Mouse (Mus musculus) granulocyte monocyte progenitor cell, adult 5-6 weeks (primary cell): Measurements from ENCODE around the gene Hs3st1. TPM values are rescaled to one million over a fixed set of nuclear protein-coding genes. Genes with fewer than 3 reads are reported as not detected.
A peak's percentile ranks its signal among the peaks of the same experiment; 100 is the strongest.
"Not testable (repeated sequence)": the region's sequence is repeated elsewhere in the genome, so short reads cannot be mapped to it uniquely, and the experiment has no call there.

ENCODE experiments used
- ATAC-seq: replicated peaks from 2 replicates; pipeline ENCODE4 v1.8.0; 2016; ENCODE audit warnings: mild to moderate bottlenecking, moderate TSS enrichment, inconsistent platforms; ENCODE audit not compliant: poor library complexity, severe bottlenecking
- total RNA-seq, 2 experiments: library from RNA; stranded (forward) in 1 of 2; stranded (reverse) in 1 of 2; fragments of 200-712, 200-1000 nt in 1 of 2; fragments of >200 nt in 1 of 2; fragmentation: Nextera tagmentation in 1 of 2; gene quantifications; 2 replicates each; pipeline ENCODE4 v1.2.3; 2014 to 2017

Gene Hs3st1
- total RNA-seq (2014; fragmentation: Nextera tagmentation) (not detected in 2 replicates), total RNA-seq (2017) (not detected in 2 replicates)

- ATAC-seq: not testable (repeated sequence)
Measured at GRCm38 (mm10) chr5:39755375-39755774, at the start of gene Hs3st1. Gene Hs3st1 (minus strand): TSS chr5:39755475.

- no peak for ATAC-seq
Measured at GRCm38 (mm10) chr5:39804663-39805062, 49.4 kb upstream of the Hs3st1 start.

- no peak for ATAC-seq
Measured at GRCm38 (mm10) chr5:39803941-39804340, 48.7 kb upstream of the Hs3st1 start.

GRCm38 (mm10) chr5:39803457-39803856 lies 48.2 kb upstream of the Hs3st1 start:
- no peak for ATAC-seq

GRCm38 (mm10) chr5:39802110-39802509 lies 46.8 kb upstream of the Hs3st1 start:
- no peak for ATAC-seq

GRCm38 (mm10) chr5:39777094-39777710 lies 21.9 kb upstream of the Hs3st1 start:
- no peak for ATAC-seq

- no peak for ATAC-seq
Measured at GRCm38 (mm10) chr5:39771680-39772348, 16.5 kb upstream of the Hs3st1 start.

- no peak for ATAC-seq
Measured at GRCm38 (mm10) chr5:39761682-39762456, 6.6 kb upstream of the Hs3st1 start.

GRCm38 (mm10) chr5:39758890-39759475 lies 3.7 kb upstream of the Hs3st1 start:
- ATAC-seq: no peak; the same call in 1 of the 2 replicates

- ATAC-seq: no peak
Measured at GRCm38 (mm10) chr5:39736843-39737242, 18.4 kb downstream of the Hs3st1 start.

- ATAC-seq: peak; percentile 40
Measured at GRCm38 (mm10) chr5:39733750-39734443, 21.4 kb downstream of the Hs3st1 start.

- ATAC-seq: peak; percentile 30
Measured at GRCm38 (mm10) chr5:39733013-39733749, 22.1 kb downstream of the Hs3st1 start.

- ATAC-seq: no peak
Measured at GRCm38 (mm10) chr5:39715694-39716550, 39.4 kb downstream of the Hs3st1 start.

GRCm38 (mm10) chr5:39715193-39715592 lies 40.1 kb downstream of the Hs3st1 start:
- ATAC-seq: peak; percentile 33; the same call in 1 of the 2 replicates

GRCm38 (mm10) chr5:39705539-39705938 lies 49.7 kb downstream of the Hs3st1 start:
- no peak for ATAC-seq

- ATAC-seq: peak; percentile 48; the same call in 1 of the 2 replicates
Measured at GRCm38 (mm10) chr5:39660826-39661225, 94.4 kb downstream of the Hs3st1 start.

- no peak for ATAC-seq
Measured at GRCm38 (mm10) chr5:39659417-39659816, 95.9 kb downstream of the Hs3st1 start.

GRCm38 (mm10) chr5:39644827-39645380 lies 110.4 kb downstream of the Hs3st1 start:
- peak; percentile 38 for ATAC-seq
